Mouse (Mus musculus): ENCODE data around the gene Anxa6. TPM values are rescaled to one million over a fixed set of nuclear protein-coding genes. Genes with fewer than 3 reads are reported as not detected.
A peak's percentile ranks its signal among the peaks of the same experiment; 100 is the strongest.

Gene Anxa6
- 41.6 and 48.5 TPM in 2 replicates for polyA plus RNA-seq (2014; fragmentation: Nextera tagmentation; extraction: Ambion mirVana)

GRCm38 (mm10) chr11:55033040-55033660 is at the start of gene Anxa6:
Gene Anxa6, minus strand, starts transcription at chr11:55033445.
- DNase-seq (ENCODE audit: low spot score) (peak; percentile 76), ATAC-seq (peak; percentile 94)
- H3K36me3 ChIP-seq (ENCODE audit: control insufficient read depth, insufficient read depth, low read length): no peaks in the 10 kb centered on the region
- peaks cover 13% of the 10 kb centered on the region; the same call in 1 of the 2 replicates for H3K4me1 ChIP-seq (ENCODE audit: control insufficient read depth, insufficient read depth, low read length)
- H3K27ac ChIP-seq (ENCODE audit: low read depth, low read length): no peak within 1 kb of the TSS
- H3K4me3 ChIP-seq (ENCODE audit: low read depth, low read length): peak within 1 kb of the TSS; percentile 53
- H3K9ac ChIP-seq (ENCODE audit: low read length): peak within 1 kb of the TSS; percentile 69
- no peaks in the 10 kb centered on the region for H3K9me3 ChIP-seq (replicated peaks; ENCODE audit: control insufficient read depth, low read length)
- H3K4me2 ChIP-seq (ENCODE audit: low read length): peak within 1 kb of the TSS; percentile 96
- H3K27me3 ChIP-seq (replicated peaks; ENCODE audit: control insufficient read depth, insufficient read depth, low read length): 0 out of 2 replicates have a peak, but pooled peaks cover 3% of the 10 kb centered on the region
- under 1% methylated on average over 41 of the region's 41 CpGs for WGBS

- no peak overlapping the region for H3K4me3 ChIP-seq (ENCODE audit: low read depth, low read length)
- 94% methylated on average over 9 of the region's 9 CpGs for WGBS
- H3K4me1 ChIP-seq (ENCODE audit: control insufficient read depth, insufficient read depth, low read length): peaks cover 4% of the 10 kb centered on the region; the same call in 1 of the 2 replicates
- H3K9ac ChIP-seq (ENCODE audit: low read length): no peak overlapping the region
- DNase-seq (ENCODE audit: low spot score) (no peak), ATAC-seq (no peak)
- no peaks in the 10 kb centered on the region for H3K9me3 ChIP-seq (replicated peaks; ENCODE audit: control insufficient read depth, low read length)
- no peak overlapping the region for H3K4me2 ChIP-seq (ENCODE audit: low read length)
- H3K36me3 ChIP-seq (ENCODE audit: control insufficient read depth, insufficient read depth, low read length): no peaks in the 10 kb centered on the region
- peaks cover 4% of the 10 kb centered on the region; the same call in 1 of the 2 replicates for H3K27me3 ChIP-seq (replicated peaks; ENCODE audit: control insufficient read depth, insufficient read depth, low read length)
- no peak overlapping the region for H3K27ac ChIP-seq (ENCODE audit: low read depth, low read length)
These were observed 48.0 kb upstream of the Anxa6 start for GRCm38 (mm10) chr11:55081206-55081605.

- no peaks in the 10 kb centered on the region for H3K36me3 ChIP-seq (ENCODE audit: control insufficient read depth, insufficient read depth, low read length)
- DNase-seq (ENCODE audit: low spot score) (no peak), ATAC-seq (no peak)
- H3K27ac ChIP-seq (ENCODE audit: low read depth, low read length): no peak overlapping the region
- H3K4me3 ChIP-seq (ENCODE audit: low read depth, low read length): no peak overlapping the region
- no peaks in the 10 kb centered on the region for H3K9me3 ChIP-seq (replicated peaks; ENCODE audit: control insufficient read depth, low read length)
- no peak overlapping the region for H3K9ac ChIP-seq (ENCODE audit: low read length)
- H3K4me1 ChIP-seq (ENCODE audit: control insufficient read depth, insufficient read depth, low read length): peaks cover 4% of the 10 kb centered on the region; the same call in 1 of the 2 replicates
- peaks cover 4% of the 10 kb centered on the region; the same call in 1 of the 2 replicates for H3K27me3 ChIP-seq (replicated peaks; ENCODE audit: control insufficient read depth, insufficient read depth, low read length)
- H3K4me2 ChIP-seq (ENCODE audit: low read length): no peak overlapping the region
- 79% methylated on average over 4 of the region's 4 CpGs for WGBS
These were observed 45.9 kb upstream of the Anxa6 start for GRCm38 (mm10) chr11:55079180-55079579.

GRCm38 (mm10) chr11:55078502-55078901 is 45.3 kb upstream of the Anxa6 start:
- H3K4me1 ChIP-seq (ENCODE audit: control insufficient read depth, insufficient read depth, low read length): peaks cover 4% of the 10 kb centered on the region; the same call in 1 of the 2 replicates
- H3K4me2 ChIP-seq (ENCODE audit: low read length): peak overlapping the region; percentile 91; the same call in 1 of the 2 replicates
- H3K36me3 ChIP-seq (ENCODE audit: control insufficient read depth, insufficient read depth, low read length): no peaks in the 10 kb centered on the region
- no peak overlapping the region for H3K9ac ChIP-seq (ENCODE audit: low read length)
- no peaks in the 10 kb centered on the region for H3K9me3 ChIP-seq (replicated peaks; ENCODE audit: control insufficient read depth, low read length)
- H3K27ac ChIP-seq (ENCODE audit: low read depth, low read length): no peak overlapping the region
- no peak for ATAC-seq
- peaks cover 4% of the 10 kb centered on the region; the same call in 1 of the 2 replicates for H3K27me3 ChIP-seq (replicated peaks; ENCODE audit: control insufficient read depth, insufficient read depth, low read length)
- no peak for DNase-seq (ENCODE audit: low spot score)
- 60% methylated on average over 3 of the region's 3 CpGs for WGBS
- no peak overlapping the region for H3K4me3 ChIP-seq (ENCODE audit: low read depth, low read length)

GRCm38 (mm10) chr11:55077331-55078231 is 44.3 kb upstream of the Anxa6 start, which contains the start of gene Ccdc69:
Gene Ccdc69, minus strand, starts transcription at chr11:55078131.
- Histone ChIP-seq H3K9ac (ENCODE audit: low read length) (peak within 1 kb of the TSS; percentile 68), H3K9me3 (replicated peaks; ENCODE audit: control insufficient read depth, low read length) (no peaks in the 10 kb centered on the region), H3K27ac (ENCODE audit: low read depth, low read length) (no peak within 1 kb of the TSS), H3K4me1 (ENCODE audit: control insufficient read depth, insufficient read depth, low read length) (peaks cover 4% of the 10 kb centered on the region; the same call in 1 of the 2 replicates), H3K27me3 (replicated peaks; ENCODE audit: control insufficient read depth, insufficient read depth, low read length) (peaks cover 4% of the 10 kb centered on the region; the same call in 1 of the 2 replicates), H3K36me3 (ENCODE audit: control insufficient read depth, insufficient read depth, low read length) (no peaks in the 10 kb centered on the region), H3K4me3 (ENCODE audit: low read depth, low read length) (peak within 1 kb of the TSS; percentile 38), H3K4me2 (ENCODE audit: low read length) (peak within 1 kb of the TSS; percentile 91)
- WGBS: 1% methylated on average over 50 of the region's 50 CpGs
- DNase-seq (ENCODE audit: low spot score) (peak; percentile 68), ATAC-seq (peak; percentile 69)

- Histone ChIP-seq H3K9me3 (replicated peaks; ENCODE audit: control insufficient read depth, low read length) (no peaks in the 10 kb centered on the region), H3K27ac (ENCODE audit: low read depth, low read length) (no peak overlapping the region), H3K4me2 (ENCODE audit: low read length) (no peak overlapping the region), H3K36me3 (ENCODE audit: control insufficient read depth, insufficient read depth, low read length) (no peaks in the 10 kb centered on the region), H3K4me3 (ENCODE audit: low read depth, low read length) (no peak overlapping the region), H3K27me3 (replicated peaks; ENCODE audit: control insufficient read depth, insufficient read depth, low read length) (peaks cover 4% of the 10 kb centered on the region; the same call in 1 of the 2 replicates), H3K4me1 (ENCODE audit: control insufficient read depth, insufficient read depth, low read length) (peaks cover 4% of the 10 kb centered on the region; the same call in 1 of the 2 replicates), H3K9ac (ENCODE audit: low read length) (no peak overlapping the region)
- ATAC-seq: no peak
- WGBS: 89% methylated on average over 5 of the region's 5 CpGs
- no peak for DNase-seq (ENCODE audit: low spot score)
These were observed 43.0 kb upstream of the Anxa6 start for GRCm38 (mm10) chr11:55076234-55076633.

- 33% methylated on average over 2 of the region's 2 CpGs for WGBS
- DNase-seq (ENCODE audit: low spot score) (peak; percentile 51), ATAC-seq (no peak)
- Histone ChIP-seq H3K9ac (ENCODE audit: low read length) (no peak overlapping the region), H3K27me3 (replicated peaks; ENCODE audit: control insufficient read depth, insufficient read depth, low read length) (peaks cover 4% of the 10 kb centered on the region; the same call in 1 of the 2 replicates), H3K27ac (ENCODE audit: low read depth, low read length) (no peak overlapping the region), H3K4me1 (ENCODE audit: control insufficient read depth, insufficient read depth, low read length) (peaks cover 4% of the 10 kb centered on the region; the same call in 1 of the 2 replicates), H3K9me3 (replicated peaks; ENCODE audit: control insufficient read depth, low read length) (no peaks in the 10 kb centered on the region), H3K4me3 (ENCODE audit: low read depth, low read length) (no peak overlapping the region), H3K36me3 (ENCODE audit: control insufficient read depth, insufficient read depth, low read length) (no peaks in the 10 kb centered on the region), H3K4me2 (ENCODE audit: low read length) (no peak overlapping the region)
These were observed 42.4 kb upstream of the Anxa6 start for GRCm38 (mm10) chr11:55075602-55076001.

- no peak for ATAC-seq
- Histone ChIP-seq H3K9ac (ENCODE audit: low read length) (no peak overlapping the region), H3K27me3 (replicated peaks; ENCODE audit: control insufficient read depth, insufficient read depth, low read length) (0 out of 2 replicates have a peak, but pooled peaks cover under 1% of the 10 kb centered on the region), H3K4me2 (ENCODE audit: low read length) (no peak overlapping the region), H3K4me3 (ENCODE audit: low read depth, low read length) (no peak overlapping the region), H3K9me3 (replicated peaks; ENCODE audit: control insufficient read depth, low read length) (no peaks in the 10 kb centered on the region), H3K36me3 (ENCODE audit: control insufficient read depth, insufficient read depth, low read length) (no peaks in the 10 kb centered on the region), H3K27ac (ENCODE audit: low read depth, low read length) (no peak overlapping the region), H3K4me1 (ENCODE audit: control insufficient read depth, insufficient read depth, low read length) (peaks cover 4% of the 10 kb centered on the region)
- no peak for DNase-seq (ENCODE audit: low spot score)
- WGBS: 88% methylated on average over 10 of the region's 10 CpGs
These were observed 39.9 kb upstream of the Anxa6 start for GRCm38 (mm10) chr11:55073191-55073590.
